Mouse (Mus musculus) embryonic facial prominence, embryonic 10.5 days (tissue): ENCODE data around the gene Cmklr1. TPM values are rescaled to one million over a fixed set of nuclear protein-coding genes. Genes with fewer than 3 reads are reported as not detected.

Experiments used
- DNase-seq: peaks from one replicate; pipeline ENCODE4 v3.0.0-alpha.2; 2017; ENCODE audit warnings: low spot score
- H3K27ac ChIP-seq: fragments of 300-500 bp; sonication (generic); replicated peaks from 2 replicates; pipeline ENCODE4 v1.5.1; 2016; ENCODE audit warnings: mild to moderate bottlenecking
- H3K27me3 ChIP-seq: fragments of 300-500 bp; sonication (generic); replicated peaks from 2 replicates; pipeline ENCODE4 v1.6.1; 2016; ENCODE audit warnings: low read depth, mild to moderate bottlenecking; ENCODE audit not compliant: poor library complexity, severe bottlenecking
- H3K36me3 ChIP-seq: fragments of 300-500 bp; sonication (generic); replicated peaks from 2 replicates; pipeline ENCODE4 v1.6.1; 2016; ENCODE audit warnings: mild to moderate bottlenecking, moderate library complexity
- H3K4me1 ChIP-seq: fragments of 300-500 bp; sonication (generic); 2 replicates; pipeline ENCODE4 v1.6.1; 2016
- H3K4me3 ChIP-seq: fragments of 300-500 bp; sonication (generic); 2 replicates; pipeline ENCODE4 v1.5.1; 2016; ENCODE audit warnings: mild to moderate bottlenecking, moderate library complexity
- H3K9me3 ChIP-seq: fragments of 300-500 bp; sonication (generic); 2 replicates; pipeline ENCODE4 v1.6.1; 2016; ENCODE audit warnings: mild to moderate bottlenecking
- WGBS: fragments of 180-500 bp; shearing (Covaris S2); methylation state at CpG from one replicate; pipeline ENCODE4 v1.1.7; 2016; 5-methylcytosine and 5-hydroxymethylcytosine counted together
- polyA plus RNA-seq: library from polyadenylated mRNA; unstranded; fragments of >200 nt; fragmentation: Nextera tagmentation; extraction: Ambion mirVana; gene quantifications from 2 replicates; pipeline ENCODE4 v1.2.1, GENCODE M21; 2016

The Cmklr1 gene
- polyA plus RNA-seq, 1 experiment from 2014 or later, result 0.69 TPM

DNA sequence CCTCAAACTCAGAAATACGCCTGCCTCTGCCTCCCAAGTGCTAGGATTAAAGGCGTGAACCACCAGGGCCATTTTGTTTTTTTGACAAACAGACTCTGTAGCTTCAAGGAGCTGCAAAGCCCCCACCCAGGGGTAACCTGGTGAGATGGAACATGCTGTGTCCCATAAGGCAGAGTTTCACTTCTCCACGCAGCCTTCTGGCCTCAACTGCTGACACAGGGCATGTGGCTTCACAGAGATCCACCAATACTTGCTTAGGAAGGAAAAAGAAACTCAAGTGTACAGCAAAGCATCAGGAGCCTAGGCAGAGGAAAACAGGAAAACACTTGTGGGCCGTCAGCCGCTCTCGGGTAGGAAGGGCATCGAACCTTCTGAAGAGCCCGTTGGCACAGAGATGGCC, 3.1 kb downstream of the Cmklr1 start:
- Histone ChIP-seq H3K36me3 (no peaks in the 10 kb centered on the region), H3K4me1 (peaks cover 31% of the 10 kb centered on the region), H3K4me3 (no peak overlapping the region), H3K9me3 (no peaks in the 10 kb centered on the region), H3K27me3 (peaks cover 41% of the 10 kb centered on the region), H3K27ac (no peak overlapping the region)
- 92% methylated on average over 8 of the region's 8 CpGs for WGBS
- no peak for DNase-seq

DNA sequence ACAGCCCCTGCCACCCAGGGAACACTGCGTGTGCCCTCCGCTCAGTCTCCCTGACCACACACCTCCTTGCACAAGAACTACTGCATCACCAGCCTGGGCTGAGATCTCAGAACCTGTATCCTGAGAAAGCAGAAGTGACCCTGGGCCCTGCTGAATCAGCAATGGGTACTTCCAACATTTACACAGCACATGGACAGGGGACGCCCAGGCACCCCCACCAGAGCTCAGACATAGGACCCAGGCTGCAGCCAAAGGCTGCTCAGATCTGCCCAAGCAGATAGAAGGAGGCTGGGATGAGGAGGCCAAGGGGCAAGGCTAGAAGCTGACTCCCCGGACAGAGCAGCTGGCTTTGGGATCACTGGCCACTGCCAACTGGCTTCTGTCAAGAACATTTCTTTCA, 5.7 kb downstream of the Cmklr1 start:
- Histone ChIP-seq H3K27ac (no peak overlapping the region), H3K9me3 (no peaks in the 10 kb centered on the region)
- 85% methylated on average over 4 of the region's 4 CpGs for WGBS

DNA sequence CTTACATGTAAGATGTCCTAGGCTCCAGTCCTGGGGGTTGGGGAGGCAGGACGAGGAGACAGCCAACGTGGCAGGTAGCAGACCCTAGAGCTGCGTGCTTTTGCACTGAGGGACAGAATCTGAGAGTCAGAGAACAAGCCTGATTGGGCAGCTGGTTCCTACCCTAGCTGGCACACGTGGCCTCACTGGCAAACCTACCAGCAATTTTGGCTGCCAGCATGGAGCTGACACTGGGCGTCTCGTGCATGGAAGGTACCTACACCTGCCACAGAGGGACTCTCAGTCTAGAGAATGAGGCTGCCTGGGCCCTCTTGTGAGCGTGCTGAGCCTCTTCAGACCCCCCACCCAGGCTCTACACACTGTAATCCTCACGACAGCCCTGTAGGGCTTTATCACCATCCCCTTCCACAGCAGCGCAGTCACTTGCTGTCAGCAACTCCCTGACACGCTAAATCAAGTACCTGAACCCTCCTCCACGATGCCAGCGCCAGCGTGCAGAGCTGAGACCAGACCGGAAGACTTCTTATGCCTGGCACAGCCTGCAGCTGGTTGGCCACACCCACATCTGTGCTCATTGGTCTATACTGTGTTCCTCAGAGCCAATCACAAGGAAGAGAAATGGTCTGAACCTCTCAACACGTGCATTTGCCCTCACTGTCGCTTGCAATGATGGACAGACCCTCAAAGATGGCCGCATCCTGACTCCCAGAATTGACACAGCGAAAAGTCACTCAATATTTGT, 6.9 kb downstream of the Cmklr1 start:
- 60% methylated on average over 18 of the region's 18 CpGs for WGBS
- DNase-seq, result peak; percentile 51
- Histone ChIP-seq H3K36me3 (no peaks in the 10 kb centered on the region), H3K4me1 (peaks cover 16% of the 10 kb centered on the region), H3K27me3 (peaks cover 2% of the 10 kb centered on the region; the same call in 1 of the 2 replicates), H3K9me3 (no peaks in the 10 kb centered on the region), H3K4me3 (peak overlapping the region; percentile 34; the same call in 1 of the 2 replicates), H3K27ac (no peak overlapping the region)

More for the DNA sequence above, 5.7 kb downstream of the Cmklr1 start:
- peaks cover 20% of the 10 kb centered on the region for H3K4me1 ChIP-seq
- DNase-seq, result no peak
- H3K27me3 ChIP-seq, result peaks cover 14% of the 10 kb centered on the region
- no peaks in the 10 kb centered on the region for H3K36me3 ChIP-seq
- H3K4me3 ChIP-seq, result no peak overlapping the region

DNA sequence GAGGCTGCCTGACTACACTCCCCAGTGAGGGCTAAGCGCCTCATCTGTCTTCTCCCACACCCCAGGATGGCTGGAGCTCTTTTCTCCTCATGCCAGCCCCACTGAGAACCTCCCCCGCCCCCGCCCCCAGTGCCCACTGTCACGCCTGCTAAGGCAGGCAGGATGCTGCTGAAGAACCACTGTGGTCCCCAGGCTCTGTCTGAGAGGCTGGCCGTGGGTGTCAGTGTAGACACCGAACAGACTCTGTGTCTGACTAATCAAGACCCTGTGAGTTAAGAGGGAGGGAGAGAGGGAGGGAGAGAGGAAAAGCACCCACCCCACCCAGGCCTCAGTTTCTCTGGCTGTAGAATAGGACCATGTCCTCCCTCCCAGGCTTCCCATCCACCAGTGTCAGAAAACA, 9.2 kb downstream of the Cmklr1 start:
- Histone ChIP-seq H3K4me1 (peaks cover 27% of the 10 kb centered on the region), H3K27ac (0 out of 2 replicates have a peak overlapping the region, but pooled peaks have one; percentile 37), H3K9me3 (no peaks in the 10 kb centered on the region), H3K27me3 (no peaks in the 10 kb centered on the region; the same call in 1 of the 2 replicates), H3K36me3 (no peaks in the 10 kb centered on the region), H3K4me3 (no peak overlapping the region)
- no peak for DNase-seq
- 66% methylated on average over 6 of the region's 6 CpGs for WGBS

DNA sequence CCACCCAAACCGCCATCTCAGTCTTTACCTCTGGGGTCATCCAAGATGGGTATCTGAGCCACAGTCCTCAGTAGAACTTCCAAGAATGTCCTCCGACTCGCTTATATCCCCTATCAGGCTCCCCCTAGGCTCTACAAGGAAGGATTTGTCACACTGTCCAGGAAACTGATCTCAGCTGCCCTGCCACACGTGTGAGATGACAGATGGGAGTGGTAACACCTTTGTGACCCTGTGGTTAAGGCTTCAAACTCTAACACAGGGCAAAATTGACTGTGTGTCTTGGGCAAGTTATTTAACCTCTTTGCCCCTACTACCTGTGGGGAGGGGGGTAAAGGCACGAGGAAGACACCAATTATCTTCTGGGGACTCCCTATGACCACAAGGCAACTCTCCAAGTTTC, 11.1 kb downstream of the Cmklr1 start:
- no peaks in the 10 kb centered on the region for H3K9me3 ChIP-seq
- no peak overlapping the region for H3K27ac ChIP-seq
- peaks cover 39% of the 10 kb centered on the region for H3K4me1 ChIP-seq
- no peaks in the 10 kb centered on the region for H3K36me3 ChIP-seq
- no peaks in the 10 kb centered on the region; the same call in 1 of the 2 replicates for H3K27me3 ChIP-seq
- WGBS, result 74% methylated on average over 5 of the region's 5 CpGs
- DNase-seq, result no peak
- no peak overlapping the region for H3K4me3 ChIP-seq

DNA sequence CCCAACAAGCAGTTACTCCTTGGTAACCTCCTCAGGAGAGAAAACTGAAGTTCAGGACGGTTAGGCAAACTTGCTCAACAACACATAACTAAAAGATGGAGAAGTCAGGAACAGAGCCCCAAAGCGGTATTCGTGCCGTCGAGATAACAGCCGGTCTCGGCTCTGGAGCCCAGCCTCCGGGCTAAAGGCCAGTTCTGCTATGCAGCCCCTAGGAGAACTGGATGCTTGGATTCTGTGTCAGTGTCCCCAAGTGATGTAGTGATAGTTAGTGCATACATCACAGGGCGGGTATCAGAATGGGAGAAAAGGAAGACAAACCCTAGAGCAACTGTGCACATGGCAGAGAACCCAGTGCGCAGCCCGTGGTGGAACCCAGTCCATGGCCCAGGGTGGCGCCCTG, 12.2 kb downstream of the Cmklr1 start:
- no peak overlapping the region for H3K4me3 ChIP-seq
- no peaks in the 10 kb centered on the region for H3K36me3 ChIP-seq
- no peak for DNase-seq
- no peaks in the 10 kb centered on the region for H3K9me3 ChIP-seq
- no peak overlapping the region for H3K27ac ChIP-seq
- WGBS, result 86% methylated on average over 12 of the region's 12 CpGs
- H3K27me3 ChIP-seq, result no peaks in the 10 kb centered on the region; the same call in 1 of the 2 replicates
- H3K4me1 ChIP-seq, result peaks cover 44% of the 10 kb centered on the region

DNA sequence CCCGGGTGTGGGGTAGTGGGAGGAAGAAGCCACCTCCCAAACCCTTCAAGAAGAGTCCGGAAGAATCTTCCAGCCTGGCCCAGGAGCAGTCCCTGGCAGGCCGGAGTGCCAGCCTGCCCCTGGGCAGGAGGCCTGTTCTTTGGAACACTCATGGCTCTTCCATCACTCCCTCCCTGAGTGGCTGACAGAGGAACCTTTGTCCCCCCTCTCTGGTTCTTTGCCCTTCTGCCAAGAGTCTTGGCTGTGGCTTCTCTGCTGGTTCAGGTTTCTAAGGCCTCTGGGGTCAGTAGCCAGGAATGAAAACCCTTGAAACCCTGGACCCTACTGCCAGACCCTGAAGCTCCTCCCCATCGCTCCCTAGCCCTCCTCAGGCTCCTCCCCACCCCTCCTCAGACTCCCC, 12.6 kb downstream of the Cmklr1 start:
- no peaks in the 10 kb centered on the region for H3K9me3 ChIP-seq
- H3K4me3 ChIP-seq, result no peak overlapping the region
- WGBS, result 74% methylated on average over 4 of the region's 4 CpGs
- DNase-seq, result no peak
- no peaks in the 10 kb centered on the region; the same call in 1 of the 2 replicates for H3K27me3 ChIP-seq
- peaks cover 48% of the 10 kb centered on the region for H3K4me1 ChIP-seq
- no peak overlapping the region for H3K27ac ChIP-seq
- no peaks in the 10 kb centered on the region for H3K36me3 ChIP-seq

DNA sequence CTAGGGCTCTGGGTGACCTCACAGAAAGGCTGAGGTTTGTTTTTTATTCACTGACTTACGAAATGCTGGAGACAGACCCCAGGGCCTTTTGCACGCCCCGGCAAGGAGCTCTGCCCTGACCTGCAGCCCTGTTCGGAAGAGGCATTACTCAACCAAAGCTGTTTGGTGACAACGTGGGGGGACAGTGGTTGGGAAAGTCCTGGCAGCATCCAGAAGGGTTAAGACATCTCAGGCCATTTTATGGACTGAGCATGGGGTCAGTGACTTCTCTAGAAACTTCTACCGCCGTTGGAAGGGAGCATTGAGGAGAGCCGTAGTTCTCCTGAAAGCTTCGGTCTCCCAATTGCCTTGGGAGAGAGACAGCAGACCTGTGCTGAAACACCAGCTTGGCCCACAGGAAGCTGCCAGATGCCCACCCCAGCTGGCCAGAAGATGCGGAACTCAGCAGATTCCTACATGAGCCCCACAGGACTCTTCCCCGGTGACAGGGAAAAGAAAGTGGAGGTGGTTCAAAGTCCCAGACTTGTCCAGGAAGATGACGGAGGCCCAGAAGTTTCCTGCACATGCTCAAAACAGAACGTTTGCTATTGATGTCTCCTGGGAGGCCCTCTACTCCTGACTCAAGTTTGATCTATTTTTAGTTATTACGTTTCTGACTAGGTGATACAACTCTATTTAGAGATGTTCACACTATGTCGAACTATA, 14.2 kb downstream of the Cmklr1 start:
- 84% methylated on average over 15 of the region's 15 CpGs for whole genome bisulfite sequencing
- Histone ChIP-seq H3K27me3 (no peaks in the 10 kb centered on the region), H3K36me3 (no peaks in the 10 kb centered on the region), H3K27ac (no peak overlapping the region), H3K4me3 (no peak overlapping the region), H3K4me1 (peaks cover 54% of the 10 kb centered on the region), H3K9me3 (no peaks in the 10 kb centered on the region)
- no peak for DNase-seq

DNA sequence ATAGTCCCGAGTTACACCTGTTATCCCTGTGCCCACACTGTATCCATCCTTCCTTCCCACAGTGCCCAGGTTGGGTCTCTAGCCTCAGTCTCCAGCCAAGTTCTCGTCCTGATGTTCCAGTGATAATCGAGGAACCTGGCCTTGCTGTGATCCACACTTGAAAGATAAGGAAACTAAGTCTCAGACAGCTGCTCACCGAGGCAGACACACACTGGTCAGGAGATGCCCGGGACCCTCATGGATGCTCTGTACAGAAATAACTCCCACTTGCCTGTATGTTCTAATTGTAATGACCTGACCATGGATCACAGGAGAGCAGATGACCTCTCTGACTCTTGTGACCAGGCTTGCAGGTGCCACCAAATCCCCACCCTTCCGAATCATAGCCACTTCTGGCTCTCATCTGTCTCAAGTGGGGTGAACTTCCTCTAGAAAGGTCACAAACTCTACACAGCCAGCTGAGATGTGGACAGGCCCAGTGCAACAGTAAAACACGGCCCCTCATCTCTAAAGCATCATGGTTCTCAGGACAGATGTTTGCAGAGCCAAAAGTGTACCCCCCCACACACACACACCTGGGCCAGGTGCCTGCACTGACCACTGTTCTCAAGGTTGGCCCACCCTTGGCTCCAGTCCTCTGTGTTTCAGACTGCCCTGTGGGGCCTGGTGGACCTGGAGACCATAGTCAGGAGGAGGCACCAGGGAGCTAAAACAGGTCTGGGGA, 15.2 kb downstream of the Cmklr1 start:
- Histone ChIP-seq H3K9me3 (no peaks in the 10 kb centered on the region), H3K4me3 (no peak overlapping the region), H3K27ac (no peak overlapping the region), H3K36me3 (no peaks in the 10 kb centered on the region), H3K27me3 (no peaks in the 10 kb centered on the region), H3K4me1 (peaks cover 55% of the 10 kb centered on the region)
- 84% methylated on average over 7 of the region's 7 CpGs for WGBS
- no peak for DNase-seq

DNA sequence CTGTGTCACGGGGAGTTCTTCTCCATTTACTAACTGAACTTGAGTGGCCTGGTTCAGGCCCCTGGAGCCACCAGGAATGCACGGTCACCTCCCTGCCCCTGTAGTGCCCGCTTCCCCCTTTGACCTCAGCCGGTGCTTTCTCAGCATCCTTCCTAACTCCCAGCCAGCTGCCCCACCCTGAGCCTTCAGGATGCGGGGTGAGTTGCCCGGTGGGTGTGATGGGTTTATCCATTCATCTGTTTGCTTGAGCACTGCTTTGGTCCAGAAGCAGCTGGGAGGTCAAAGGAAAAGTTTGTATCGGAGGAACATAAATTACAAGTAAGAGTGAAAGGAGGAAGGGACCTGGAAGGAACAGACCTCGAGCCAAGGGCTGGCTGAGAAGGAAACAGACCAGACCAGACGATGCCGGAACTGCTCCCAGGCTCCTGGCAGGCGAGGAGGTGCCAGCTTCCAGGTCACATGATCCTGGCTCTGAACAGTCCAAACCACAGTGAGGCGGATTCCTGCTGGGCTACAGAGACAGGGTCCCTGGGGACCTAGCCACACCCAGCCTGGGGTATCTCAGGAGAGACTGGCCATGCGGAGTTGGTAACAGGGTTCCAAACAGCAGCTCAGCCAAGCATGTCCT, 16.1 kb downstream of the Cmklr1 start:
- Histone ChIP-seq H3K4me3 (no peak overlapping the region), H3K27ac (peak overlapping the region; percentile 10; the same call in 1 of the 2 replicates), H3K27me3 (no peaks in the 10 kb centered on the region), H3K36me3 (no peaks in the 10 kb centered on the region), H3K9me3 (no peaks in the 10 kb centered on the region), H3K4me1 (peaks cover 52% of the 10 kb centered on the region)
- no peak for DNase-seq
- WGBS, result 62% methylated on average over 13 of the region's 13 CpGs

DNA sequence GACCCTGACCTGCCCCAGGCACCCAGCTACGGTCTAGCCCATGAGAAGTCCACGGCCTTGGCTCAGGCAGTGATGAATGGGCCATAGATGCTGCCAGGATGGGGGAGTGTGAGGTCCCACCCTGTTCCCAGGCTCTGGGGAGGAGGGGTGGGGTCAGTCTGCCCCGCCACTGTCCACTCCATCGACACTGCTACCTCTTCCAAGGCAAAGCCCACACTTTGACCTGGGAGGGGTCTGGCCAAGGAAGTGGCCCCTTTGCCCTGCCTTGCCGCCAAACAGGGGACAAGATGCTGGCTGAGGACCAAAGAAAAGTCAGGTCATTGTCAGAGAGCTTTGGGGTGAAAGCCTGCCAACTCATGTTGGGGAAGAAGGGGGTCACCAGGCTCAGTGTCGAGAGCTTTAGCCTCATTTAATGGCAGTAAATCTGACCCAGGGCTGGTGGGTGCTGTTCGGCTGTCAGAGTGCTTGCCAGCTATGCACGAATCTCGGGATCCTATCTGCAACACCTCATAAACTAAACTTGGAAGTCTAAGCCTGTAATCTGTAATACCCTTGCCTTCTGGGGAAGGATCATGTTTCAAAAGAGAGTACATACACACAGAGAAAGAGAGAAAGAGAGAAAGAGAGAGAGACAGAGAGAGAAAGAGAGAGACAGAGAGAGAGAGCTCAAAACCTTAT, 17.1 kb downstream of the Cmklr1 start:
- H3K4me1 ChIP-seq, result peaks cover 56% of the 10 kb centered on the region

DNA sequence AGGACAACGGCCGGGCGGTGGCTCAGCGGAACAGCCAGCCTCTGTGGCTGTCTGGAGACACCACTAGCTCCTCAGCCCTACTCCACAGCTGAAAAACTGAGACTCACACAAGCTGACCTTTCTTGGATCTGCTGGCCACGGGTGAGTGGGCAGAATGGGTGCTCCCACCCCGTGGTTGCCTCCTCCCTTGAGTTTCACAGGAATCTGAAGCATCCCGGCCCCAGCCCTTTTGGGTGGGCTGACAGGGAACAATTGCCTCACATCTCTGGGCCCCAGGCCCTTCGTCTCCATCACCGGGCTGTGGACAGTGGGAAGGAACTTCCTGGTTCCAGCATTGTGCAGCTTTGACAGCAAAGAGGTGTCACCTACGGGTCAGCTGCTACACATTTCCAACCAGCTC, 20.1 kb downstream of the Cmklr1 start:
- H3K4me1 ChIP-seq, result peaks cover 56% of the 10 kb centered on the region
- peak overlapping the region; percentile 40; the same call in 1 of the 2 replicates for H3K27ac ChIP-seq
- H3K27me3 ChIP-seq, result no peaks in the 10 kb centered on the region; the same call in 1 of the 2 replicates
- whole genome bisulfite sequencing, result 68% methylated on average over 10 of the region's 10 CpGs
- DNase-seq, result no peak
- H3K9me3 ChIP-seq, result no peaks in the 10 kb centered on the region
- no peaks in the 10 kb centered on the region for H3K36me3 ChIP-seq
- no peak overlapping the region for H3K4me3 ChIP-seq

More for the DNA sequence above, 17.1 kb downstream of the Cmklr1 start:
- whole genome bisulfite sequencing, result 57% methylated on average over 9 of the region's 9 CpGs
- H3K9me3 ChIP-seq, result no peaks in the 10 kb centered on the region
- no peak overlapping the region for H3K27ac ChIP-seq
- H3K27me3 ChIP-seq, result no peaks in the 10 kb centered on the region; the same call in 1 of the 2 replicates
- no peak overlapping the region for H3K4me3 ChIP-seq
- no peaks in the 10 kb centered on the region for H3K36me3 ChIP-seq
- no peak for DNase-seq
